Mouse (Mus musculus) monocyte, adult 5-6 weeks (primary cell): Measurements from ENCODE around the gene Ccnb1. TPM values are rescaled to one million over a fixed set of nuclear protein-coding genes. Genes with fewer than 3 reads are reported as not detected.
"Not testable (repeated sequence)": the region's sequence is repeated elsewhere in the genome, so short reads cannot be mapped to it uniquely, and the experiment has no call there.

ENCODE experiments used
- ATAC-seq: fragments of 153-309, 156-312 bp; replicated peaks from 2 replicates; pipeline ENCODE4 v1.8.0; 2017; ENCODE audit warnings: mild to moderate bottlenecking; ENCODE audit not compliant: low TSS enrichment, insufficient number of reproducible peaks, severe bottlenecking, poor library complexity, low FRiP score
- total RNA-seq: library from RNA; stranded (forward); fragments of 200-1000, 200-491, 200-594 nt; gene quantifications from 3 replicates; pipeline ENCODE4 v1.2.3, GENCODE M21; 2017

Ccnb1 gene
- total RNA-seq, result 1.5 to 1.8 TPM (median 1.6 TPM) in 3 replicates

DNA sequence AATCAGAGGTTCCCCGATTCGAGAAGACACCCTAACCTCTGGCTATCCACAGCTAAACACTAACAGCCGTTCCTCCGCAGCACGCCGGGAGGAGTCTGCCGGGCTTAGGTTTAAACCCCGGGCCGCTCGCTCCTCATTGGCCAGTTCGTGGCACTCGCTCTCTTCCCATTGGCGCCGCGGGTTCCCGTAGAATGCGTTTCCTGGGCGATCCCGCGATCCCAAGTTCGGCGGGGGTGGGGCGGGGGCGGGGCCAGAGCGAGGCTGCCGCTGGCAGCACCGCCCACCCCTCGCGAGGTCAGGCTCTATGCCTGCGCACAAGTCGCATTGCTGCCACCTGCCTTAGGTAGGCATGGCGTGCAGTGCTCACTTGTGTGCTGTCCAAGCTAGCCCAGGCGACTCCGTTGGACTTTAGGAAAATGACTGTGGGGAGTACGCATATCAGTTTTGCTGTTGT is at the start of gene Ccnb1:
Ccnb1 (minus strand) TSS at position 157 of the 454 bp plus-strand sequence.
- ATAC-seq, result peak; percentile 96

DNA sequence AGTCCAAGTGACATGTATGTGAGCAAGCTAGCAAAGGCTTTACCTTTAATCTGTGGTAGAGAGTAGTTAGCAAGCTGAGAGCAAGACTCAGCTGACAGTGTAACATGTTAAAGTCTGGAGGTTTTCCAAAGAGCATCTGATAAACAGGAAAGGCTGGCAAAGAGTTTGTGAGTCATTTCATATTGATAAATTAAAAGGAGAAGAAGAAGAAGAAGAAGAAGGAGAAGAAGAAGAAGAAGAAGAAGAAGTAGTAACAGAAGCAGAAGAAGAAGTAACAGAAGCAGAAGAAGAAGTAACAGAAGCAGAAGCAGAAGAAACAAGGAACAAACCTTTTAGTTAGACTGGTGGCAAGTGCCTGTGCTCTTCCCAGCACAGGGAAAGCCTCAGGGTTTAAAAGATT is 48.4 kb upstream of the Ccnb1 start:
- no peak for ATAC-seq

GRCm38 (mm10) chr13:100833640-100834002 is 47.3 kb upstream of the Ccnb1 start:
- no peak for ATAC-seq

DNA sequence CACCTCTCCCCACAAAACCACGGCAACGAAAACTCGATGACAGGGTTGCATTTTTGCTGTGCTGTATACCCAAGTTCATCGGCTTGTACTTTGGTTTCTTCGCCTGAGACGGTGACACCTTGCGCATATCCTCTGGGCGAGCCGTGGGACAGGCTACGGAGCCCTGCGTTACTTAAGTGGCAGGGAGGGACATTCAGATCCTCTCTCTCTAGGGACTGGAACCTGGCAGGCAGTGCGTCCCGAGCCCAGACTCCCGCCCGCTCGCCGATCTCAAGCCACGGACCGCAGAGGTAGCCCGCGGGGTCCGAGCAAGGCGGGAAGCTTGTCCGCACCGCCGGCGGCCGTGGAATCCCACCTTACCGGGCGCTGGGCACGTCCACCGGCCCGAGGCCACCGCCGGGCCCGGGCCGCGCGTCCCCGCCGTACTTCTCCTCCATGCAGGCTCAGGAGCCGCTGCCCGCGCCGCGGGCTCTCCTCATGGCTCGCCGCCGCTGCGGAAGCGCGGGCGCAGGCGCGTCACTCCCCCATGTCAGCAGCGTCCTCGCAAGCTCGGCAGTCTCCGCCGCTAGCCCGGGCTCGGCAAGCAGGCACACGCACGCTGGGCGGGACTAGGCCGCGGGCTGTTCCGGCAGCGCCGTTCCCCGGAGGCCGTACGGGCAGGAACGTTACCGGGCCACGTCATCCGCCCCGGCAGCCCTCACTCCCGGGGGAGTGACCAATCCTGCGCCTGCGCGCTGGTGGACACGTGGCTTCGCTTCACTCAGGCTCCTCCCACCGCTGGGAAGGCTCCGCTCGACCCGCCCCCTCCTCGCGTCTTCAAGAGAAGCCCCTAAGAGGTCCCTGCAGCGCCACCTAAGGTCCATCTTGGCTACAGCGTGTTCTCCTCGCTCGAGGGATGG is 46.6 kb upstream of the Ccnb1 start, which contains the start of gene Slc30a5:
Slc30a5 (minus strand) TSS at position 687 of the 899 bp plus-strand sequence.
- ATAC-seq, result peak; percentile 95

- ATAC-seq, result no peak
Measured at GRCm38 (mm10) chr13:100832188-100832587, 45.8 kb upstream of the Ccnb1 start.

DNA sequence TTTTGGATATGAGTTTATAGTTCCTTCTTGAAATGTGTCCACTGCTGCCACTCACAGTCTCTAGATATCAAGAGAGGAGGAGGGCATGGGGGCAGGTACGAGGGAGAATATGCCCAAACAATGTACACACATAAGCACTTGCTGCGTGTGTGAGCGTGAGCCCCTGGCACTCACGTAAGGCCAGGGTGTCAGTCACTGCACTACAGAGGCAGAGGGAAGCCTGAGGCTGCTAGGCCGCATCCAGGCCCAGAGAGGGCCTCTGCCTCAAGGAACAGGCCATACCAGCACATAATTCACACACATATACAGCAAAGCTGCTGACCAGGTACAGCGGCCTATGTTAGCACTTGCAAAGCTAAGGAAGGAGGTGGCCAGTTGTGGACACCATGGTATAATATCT is 44.8 kb upstream of the Ccnb1 start:
- no peak for ATAC-seq

DNA sequence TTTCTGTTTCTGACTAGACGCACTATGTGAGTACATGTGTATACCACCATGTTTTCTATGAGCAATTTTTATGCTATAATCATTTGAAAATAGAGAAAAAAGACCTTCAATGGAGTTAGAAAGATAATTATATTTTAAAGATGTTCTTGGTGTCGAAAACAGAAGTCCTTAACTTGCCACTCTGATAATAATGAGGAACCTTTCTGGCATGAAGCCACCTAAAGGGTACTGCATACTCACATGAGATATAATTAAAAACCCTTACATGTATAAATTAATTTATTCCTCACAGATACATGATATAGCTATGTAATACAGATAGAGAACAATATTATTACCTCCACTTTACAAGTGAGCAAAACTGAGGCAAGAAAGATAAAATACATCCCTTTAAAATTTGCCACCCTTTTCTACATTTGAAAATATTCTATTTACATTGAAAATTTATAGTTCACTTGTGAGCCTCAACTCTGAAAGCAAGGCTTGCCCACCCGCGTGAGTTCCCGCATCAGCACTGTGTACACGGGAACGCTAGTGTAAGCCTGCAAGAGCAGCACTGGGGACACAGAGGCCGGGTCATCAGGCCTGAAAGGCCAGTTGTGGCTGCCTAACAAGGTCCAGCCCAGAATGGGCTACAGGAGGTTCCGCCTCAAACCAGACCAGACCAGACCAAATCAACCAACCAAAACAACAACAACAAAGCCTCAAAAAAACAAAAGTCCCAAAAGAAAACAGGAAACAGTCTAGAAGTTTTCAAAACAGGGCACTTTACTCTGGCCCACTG is 39.4 kb upstream of the Ccnb1 start:
- ATAC-seq, result no peak

GRCm38 (mm10) chr13:100824916-100825315 is 38.5 kb upstream of the Ccnb1 start:
- no peak for ATAC-seq

DNA sequence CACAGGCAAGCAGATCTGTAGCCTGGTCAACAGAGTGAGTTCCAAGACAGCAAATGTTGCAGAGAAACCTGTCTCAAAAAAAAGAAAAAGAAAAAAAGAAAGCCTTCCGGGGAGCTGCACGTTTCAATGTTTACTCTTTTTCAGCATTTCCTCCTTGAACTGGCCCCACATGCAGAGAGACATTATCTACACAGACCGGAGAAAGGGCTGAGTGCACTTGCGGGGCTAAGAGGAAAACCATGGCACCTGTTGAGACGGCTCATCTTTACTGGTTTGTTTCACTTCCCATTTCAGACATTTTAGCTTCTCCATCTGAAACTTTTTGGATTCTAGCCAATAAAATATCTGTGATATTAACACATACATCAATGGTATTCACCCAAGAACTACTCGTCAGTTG is 37.9 kb upstream of the Ccnb1 start:
- ATAC-seq, result peak; percentile 75

- ATAC-seq, result no peak
Measured at GRCm38 (mm10) chr13:100823863-100824262, 37.5 kb upstream of the Ccnb1 start.

GRCm38 (mm10) chr13:100814451-100814850 is 28.1 kb upstream of the Ccnb1 start:
- ATAC-seq, result no peak

- ATAC-seq, result no peak
Measured at GRCm38 (mm10) chr13:100805776-100806175, 19.4 kb upstream of the Ccnb1 start.

DNA sequence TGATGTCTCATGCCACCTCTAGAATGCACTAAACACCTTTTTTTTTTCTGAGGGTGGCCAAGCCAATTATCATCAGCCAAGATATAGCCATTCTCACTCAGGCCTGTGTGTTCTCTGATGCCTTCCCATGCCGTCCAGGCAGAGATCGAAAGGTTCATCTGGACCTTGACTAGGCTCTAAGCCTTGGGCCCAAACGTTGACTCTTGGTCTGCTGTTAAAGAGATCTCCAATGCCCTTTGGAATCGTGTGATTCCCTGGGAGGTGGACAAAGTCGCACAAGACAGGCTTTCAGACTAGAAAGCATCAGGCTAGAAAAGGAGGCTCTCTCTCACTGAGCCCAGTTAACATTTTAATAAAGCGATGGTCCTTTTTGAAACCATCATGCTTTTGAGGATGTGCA is 10.8 kb upstream of the Ccnb1 start:
- ATAC-seq, result no peak

GRCm38 (mm10) chr13:100789083-100789482 is 2.7 kb upstream of the Ccnb1 start:
- no peak for ATAC-seq

DNA sequence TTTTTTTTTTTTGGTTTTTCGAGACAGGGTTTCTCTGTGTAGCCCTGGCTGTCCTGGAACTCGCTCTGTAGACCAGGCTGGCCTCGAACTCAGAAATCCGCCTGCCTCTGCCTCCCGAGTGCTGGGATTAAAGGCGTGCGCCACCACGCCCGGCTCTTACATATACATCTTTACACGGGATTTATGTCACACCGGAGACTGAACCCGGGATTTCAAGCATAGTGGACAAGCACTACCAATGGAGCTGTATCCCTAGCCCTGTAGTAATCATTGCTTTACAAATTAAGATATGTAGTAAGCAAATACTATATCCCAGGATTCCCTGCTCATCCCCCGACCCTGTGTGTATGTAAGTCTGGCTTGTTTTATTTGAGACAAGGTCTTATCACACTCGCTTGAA is 1.7 kb upstream of the Ccnb1 start:
- not testable (repeated sequence) for ATAC-seq

DNA sequence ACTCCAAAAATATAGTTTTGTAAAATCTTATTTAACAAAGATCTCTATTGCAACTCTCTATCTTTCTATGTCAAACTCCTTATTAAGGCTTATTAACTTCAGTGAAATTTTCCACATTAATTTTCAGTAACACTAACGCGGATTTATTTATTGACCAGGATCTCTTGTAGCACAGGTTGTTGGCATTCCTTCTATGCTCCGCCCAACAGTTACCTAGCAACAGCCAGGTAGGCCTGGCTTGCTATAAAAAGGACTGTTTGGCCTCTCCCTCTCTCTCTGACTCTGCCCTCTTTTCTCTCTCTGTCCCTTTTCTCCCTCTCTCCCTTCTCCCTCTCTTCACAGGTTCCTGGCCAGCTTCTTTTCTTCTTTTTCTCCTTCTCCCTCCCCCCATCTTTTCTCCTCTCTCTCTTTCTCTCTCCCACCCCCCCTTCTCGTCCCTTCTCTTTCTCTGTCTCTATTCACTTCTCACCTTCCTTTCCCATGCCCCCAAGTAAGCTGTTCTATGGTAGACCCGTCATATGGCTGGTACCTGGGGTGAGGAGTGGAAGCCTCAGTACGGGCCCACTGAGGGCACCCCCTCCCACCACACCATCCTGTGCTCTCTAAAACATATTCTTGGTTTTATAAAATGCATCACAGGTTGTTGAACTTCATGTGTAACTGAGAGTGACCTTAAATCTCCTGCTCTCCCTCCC is 1.1 kb upstream of the Ccnb1 start:
- no peak for ATAC-seq

DNA sequence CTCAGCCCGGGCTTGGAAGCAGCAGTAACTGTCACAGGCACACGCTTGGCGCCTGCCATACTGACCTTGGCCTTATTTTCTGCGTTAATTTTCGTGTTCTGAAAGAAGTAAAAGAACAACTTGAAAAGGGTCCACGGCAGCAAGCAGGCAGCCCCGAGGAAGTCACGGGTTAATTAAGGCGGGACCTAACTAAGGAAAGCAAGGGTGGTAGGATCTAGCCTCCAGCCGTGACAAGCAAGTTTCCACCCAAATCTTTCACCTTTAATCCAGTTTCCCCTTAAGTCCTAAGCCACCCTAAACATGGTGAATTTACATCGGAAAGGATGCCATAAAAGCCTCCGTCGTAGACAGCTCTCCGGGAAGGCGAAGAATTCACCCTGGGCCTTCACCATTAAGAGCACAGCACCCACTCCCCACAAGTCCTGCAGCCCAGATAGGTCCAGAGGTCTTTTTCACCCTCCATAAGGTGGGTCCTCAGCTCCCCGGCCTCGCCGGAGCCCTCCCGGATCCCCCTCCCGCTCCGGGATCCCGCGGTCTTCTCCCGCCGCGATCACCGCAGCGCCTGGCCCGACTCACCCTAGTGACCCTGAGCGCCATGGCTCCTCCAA is 460 bp downstream of the Ccnb1 start:
- 0 out of 2 replicates have a peak, but pooled peaks have one; percentile 14 for ATAC-seq

DNA sequence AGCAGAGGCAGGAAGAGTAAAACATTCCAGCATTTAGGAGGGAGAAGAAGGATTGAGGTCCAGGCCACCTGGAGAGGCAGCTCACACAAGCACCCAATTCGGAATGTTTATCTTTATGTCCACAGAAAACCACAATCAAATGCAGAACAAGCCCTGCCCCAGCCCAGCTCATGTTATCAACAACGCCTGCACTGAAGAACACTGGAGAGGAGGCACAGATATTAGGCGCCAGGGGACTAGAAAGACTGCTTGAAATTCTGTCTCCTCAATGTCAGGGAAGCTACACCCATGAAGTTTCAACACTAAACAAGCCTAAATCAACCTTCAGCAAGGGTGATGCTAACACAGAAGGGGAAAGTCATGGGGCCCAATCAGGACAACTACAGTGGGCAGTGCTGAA is 8.9 kb downstream of the Ccnb1 start:
- no peak for ATAC-seq

DNA sequence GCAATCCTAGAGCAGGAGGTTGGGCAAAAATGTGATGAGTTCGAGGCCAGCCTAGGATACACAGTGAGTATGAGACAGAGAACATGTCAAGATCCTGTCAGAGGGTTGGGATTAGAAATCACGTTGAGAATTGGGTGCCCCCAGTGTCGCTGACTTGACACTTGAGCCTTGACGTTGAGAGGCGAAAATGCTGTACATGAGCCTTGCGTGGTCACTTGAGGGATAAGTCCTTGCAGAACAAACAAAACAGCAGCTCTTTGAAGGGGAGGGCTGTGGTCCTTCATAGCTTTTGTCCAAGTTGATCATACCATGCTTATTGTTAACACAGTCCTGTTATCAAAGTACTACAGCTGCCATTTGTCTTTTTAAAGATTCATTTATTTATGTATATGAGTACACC is 9.7 kb downstream of the Ccnb1 start:
- ATAC-seq, result no peak
